Mouse (Mus musculus) stomach, postnatal 0 days (tissue): ENCODE results near the gene Mgat5b.
A peak's percentile ranks its signal among the peaks of the same experiment; 100 is the strongest.

Source experiments
- CTCF ChIP-seq: IDR thresholded peaks from 2 replicates; pipeline ENCODE4 v1.5.1; 2016; ENCODE audit warnings: antibody characterized with exemption, low read depth, mild to moderate bottlenecking, moderate library complexity
- EP300 ChIP-seq: optimal IDR thresholded peaks from 2 replicates; pipeline ENCODE3; 2016; ENCODE audit warnings: antibody characterized with exemption

DNA sequence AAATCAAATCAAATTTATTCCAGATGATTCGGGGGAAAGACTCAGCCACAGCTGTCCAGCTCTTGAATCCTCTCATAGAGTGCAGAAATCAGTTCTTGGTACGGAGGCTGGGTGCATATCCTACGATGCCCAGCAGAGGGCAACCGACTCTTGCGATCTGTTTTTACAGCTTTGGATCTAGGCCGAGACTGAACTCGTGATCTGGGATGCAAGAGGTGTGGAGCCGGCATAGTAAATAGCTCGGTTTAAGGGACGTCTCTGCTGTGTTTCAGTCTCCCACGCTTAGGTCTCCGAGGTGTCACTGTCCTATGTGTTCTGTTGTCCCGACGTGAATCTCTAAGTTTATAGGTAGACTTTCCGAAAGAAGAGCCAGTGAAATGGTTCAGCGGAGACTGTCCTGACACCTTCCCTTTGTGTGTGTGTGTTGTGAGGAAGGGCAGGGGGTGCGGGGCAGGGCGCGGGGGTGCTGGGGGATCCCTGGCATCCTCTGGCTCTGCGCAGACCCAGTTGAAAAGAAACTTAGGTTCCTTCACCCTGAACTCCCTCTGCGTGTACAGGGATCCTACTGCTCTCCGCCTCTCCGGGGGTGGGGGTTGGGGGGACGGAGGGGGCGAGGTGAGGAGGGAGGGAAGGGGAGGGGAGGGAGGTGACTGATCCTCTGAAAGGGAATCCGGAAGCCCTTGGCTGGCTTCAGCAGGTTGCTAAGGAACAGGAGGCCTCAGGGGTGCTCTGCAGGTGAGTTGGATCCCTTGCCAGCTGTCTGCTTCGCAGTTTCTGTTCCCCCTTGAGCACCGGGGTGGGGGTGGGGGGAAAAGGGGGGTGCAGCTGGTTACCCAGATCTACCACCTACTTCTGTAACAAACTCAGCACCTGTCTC lies 33.1 kb upstream of the Mgat5b start:
- no peak for TF ChIP-seq EP300
- peak; percentile 97 for TF ChIP-seq CTCF
